Mouse (Mus musculus) CH12.LX (cell line): ENCODE data around the gene Srebf2. TPM values are rescaled to one million over a fixed set of nuclear protein-coding genes. Genes with fewer than 3 reads are reported as not detected.

Source experiments
- DNase-seq: peaks from one replicate; pipeline ENCODE4 v3.0.0-alpha.2; 2013; ENCODE audit errors: extremely low read depth
- H3K27ac ChIP-seq: 2 replicates; pipeline ENCODE4 v1.5.1; 2012; ENCODE audit warnings: low read depth, mild to moderate bottlenecking, control low read depth, moderate library complexity; ENCODE audit not compliant: insufficient read depth
- H3K27me3 ChIP-seq: replicated peaks from 2 replicates; pipeline ENCODE3; 2012; ENCODE audit warnings: inconsistent platforms
- H3K36me3 ChIP-seq, 2 experiments: replicated peaks in 1 of 2; 2 replicates each; pipeline versions ENCODE3 to v1.6.1; 2012; ENCODE audit warnings: inconsistent platforms in 1 of 2, low read length in 1 of 2, mild to moderate bottlenecking in 1 of 2, mixed read lengths in 1 of 2, moderate library complexity in 1 of 2; ENCODE audit not compliant: control insufficient read depth in 1 of 2, insufficient read depth in 1 of 2
- H3K4me1 ChIP-seq, 2 experiments: 2 replicates each; pipeline ENCODE4 v1.6.1; 2012; ENCODE audit warnings: inconsistent platforms in 1 of 2, moderate library complexity in 1 of 2; ENCODE audit not compliant: insufficient read depth in 2 of 2, control insufficient read depth in 1 of 2
- H3K4me2 ChIP-seq: 2 replicates; pipeline ENCODE4 v1.6.1; 2012; ENCODE audit warnings: low read depth, mild to moderate bottlenecking, control low read depth; ENCODE audit not compliant: poor library complexity, insufficient read depth, severe bottlenecking
- H3K4me3 ChIP-seq, 3 experiments: fragments of 150-350 bp in 1 of 3; sonication (generic) in 1 of 3; replicated peaks in 1 of 3; 2 replicates each; pipeline versions ENCODE3 to v1.5.1; 2011 to 2012; ENCODE audit warnings: low read depth in 2 of 3, low read length in 2 of 3, mild to moderate bottlenecking in 2 of 3, moderate library complexity in 2 of 3, control low read depth in 1 of 3, improper control_type of control experiment in 1 of 3, inconsistent platforms in 1 of 3, mixed read lengths in 1 of 3; ENCODE audit not compliant: poor library complexity in 1 of 3
- H3K79me2 ChIP-seq: replicated peaks from 2 replicates; pipeline ENCODE4 v1.6.1; 2012; ENCODE audit warnings: mild to moderate bottlenecking, moderate library complexity; ENCODE audit not compliant: control insufficient read depth, poor library complexity, insufficient read depth, severe bottlenecking; ENCODE audit errors: extremely low read depth
- H3K9ac ChIP-seq: 2 replicates; pipeline ENCODE4 v1.6.1; 2012; ENCODE audit warnings: low read depth, mild to moderate bottlenecking, control low read depth, moderate library complexity; ENCODE audit not compliant: insufficient read depth
- H3K9me3 ChIP-seq: replicated peaks from 2 replicates; pipeline ENCODE3; 2012; ENCODE audit warnings: low read length, inconsistent platforms, mixed read lengths
- CHD1 ChIP-seq: IDR thresholded peaks from 2 replicates; pipeline ENCODE4 v1.6.1; 2012; ENCODE audit warnings: low read depth, low read length, improper control_type of control experiment, inconsistent platforms
- CHD2 ChIP-seq: IDR thresholded peaks from 2 replicates; pipeline ENCODE4 v1.6.1; 2011; ENCODE audit warnings: low read length, improper control_type of control experiment
- CTCF ChIP-seq, 2 experiments: IDR thresholded peaks in 1 of 2; conservative IDR thresholded peaks in 1 of 2; 2 replicates each; pipeline ENCODE4 v1.5.1; 2011 to 2012; ENCODE audit warnings: low read depth in 2 of 2, low read length in 2 of 2, improper control_type of control experiment in 1 of 2, inconsistent platforms in 1 of 2, mild to moderate bottlenecking in 1 of 2, moderate library complexity in 1 of 2
- E2F4 ChIP-seq: IDR thresholded peaks from 2 replicates; pipeline ENCODE4 v1.6.1; 2011; ENCODE audit warnings: low read depth, low read length, improper control_type of control experiment; ENCODE audit not compliant: insufficient replicate concordance
- EP300 ChIP-seq: IDR thresholded peaks from 2 replicates; pipeline ENCODE4 v1.6.1; 2011; ENCODE audit warnings: low read length, improper control_type of control experiment
- ETS1 ChIP-seq: conservative IDR thresholded peaks from 2 replicates; pipeline ENCODE4 v1.6.1; 2012; ENCODE audit warnings: low read depth, mild to moderate bottlenecking, inconsistent platforms, low read length, improper control_type of control experiment, moderate library complexity
- GABPA ChIP-seq: IDR thresholded peaks from 2 replicates; pipeline ENCODE4 v1.6.1; 2012; ENCODE audit warnings: low read depth, low read length, improper control_type of control experiment, inconsistent platforms; ENCODE audit not compliant: insufficient replicate concordance
- HCFC1 ChIP-seq: IDR thresholded peaks from 2 replicates; pipeline ENCODE4 v1.6.1; 2012; ENCODE audit warnings: low read depth, mild to moderate bottlenecking, inconsistent platforms, low read length, improper control_type of control experiment
- JUN ChIP-seq: IDR thresholded peaks from 2 replicates; pipeline ENCODE4 v1.6.1; 2011; ENCODE audit warnings: low read depth, mild to moderate bottlenecking, low read length, improper control_type of control experiment, moderate library complexity; ENCODE audit not compliant: insufficient read depth
- KAT2A ChIP-seq: IDR thresholded peaks from 2 replicates; pipeline ENCODE4 v1.6.1; 2012; ENCODE audit warnings: low read length, improper control_type of control experiment, inconsistent platforms; ENCODE audit not compliant: insufficient replicate concordance
- MAFK ChIP-seq: IDR thresholded peaks from 2 replicates; pipeline ENCODE4 v1.6.1; 2011; ENCODE audit warnings: low read length, improper control_type of control experiment; ENCODE audit not compliant: insufficient replicate concordance
- MAZ ChIP-seq: IDR thresholded peaks from 2 replicates; pipeline ENCODE4 v1.6.1; 2012; ENCODE audit warnings: low read depth, mild to moderate bottlenecking, inconsistent platforms, low read length, improper control_type of control experiment, moderate library complexity
- MXI1 ChIP-seq: IDR thresholded peaks from 2 replicates; pipeline ENCODE4 v1.6.1; 2011; ENCODE audit warnings: mild to moderate bottlenecking, low read depth, low read length, improper control_type of control experiment
- MYC ChIP-seq: IDR thresholded peaks from 2 replicates; pipeline ENCODE4 v1.6.1; 2011; ENCODE audit warnings: low read depth, mild to moderate bottlenecking, improper control_type of control experiment, low read length
- POLR2AphosphoS2 ChIP-seq: IDR thresholded peaks from 2 replicates; pipeline ENCODE4 v1.6.1; 2011; ENCODE audit warnings: low read depth, low read length, improper control_type of control experiment
- RCOR1 ChIP-seq: conservative IDR thresholded peaks from 2 replicates; pipeline ENCODE4 v1.6.1; 2012; ENCODE audit warnings: low read depth, mild to moderate bottlenecking, inconsistent platforms, low read length, improper control_type of control experiment
- SIN3A ChIP-seq: IDR thresholded peaks from 2 replicates; pipeline ENCODE4 v1.6.1; 2012; ENCODE audit warnings: low read length, improper control_type of control experiment, inconsistent platforms
- USF1 ChIP-seq: IDR thresholded peaks from 2 replicates; pipeline ENCODE4 v1.6.1; 2014; ENCODE audit warnings: low read depth, mild to moderate bottlenecking, inconsistent platforms, low read length, improper control_type of control experiment
- ZNF384 ChIP-seq: IDR thresholded peaks from 2 replicates; pipeline ENCODE4 v1.6.1; 2012; ENCODE audit warnings: low read depth, low read length, improper control_type of control experiment, inconsistent platforms
- dilution Hi-C: fragments of 300-500 bp; cut with MboI; formaldehyde crosslinking; loops from 2 replicates; pipeline ENCODE4 v1.14.3; 2020; ENCODE audit warnings: low sequenced_read_pairs; ENCODE audit not compliant: extremely low pct_unique_long_range_greater_than_20kb, extremely low pct_ligation_motif_present
- in situ Hi-C: fragments of 300-500 bp; cut with MboI; formaldehyde crosslinking; loops from 3 replicates; pipeline ENCODE4 v1.14.3; 2019; ENCODE audit warnings: low sequenced_read_pairs, low pct_ligation_motif_present, low pct_unique_long_range_greater_than_20kb, mixed read lengths
- polyA plus RNA-seq: library from polyadenylated mRNA; unstranded; fragments of >175 nt; gene quantifications from 2 replicates; pipeline ENCODE4 v1.2.1, GENCODE M21; 2012; ENCODE audit warnings: low read depth; ENCODE audit not compliant: insufficient read length
- total RNA-seq, 2 experiments: library from RNA; depleted of rRNA; stranded (reverse); fragments of 300-350 nt in 1 of 2; fragments of >200 nt in 1 of 2; gene quantifications; 2 replicates each; pipeline ENCODE4 v1.2.3; 2012 to 2014

Gene Srebf2
- total and polyA plus RNA-seq, 3 experiments: 94.3 to 253 (median 159) TPM

DNA sequence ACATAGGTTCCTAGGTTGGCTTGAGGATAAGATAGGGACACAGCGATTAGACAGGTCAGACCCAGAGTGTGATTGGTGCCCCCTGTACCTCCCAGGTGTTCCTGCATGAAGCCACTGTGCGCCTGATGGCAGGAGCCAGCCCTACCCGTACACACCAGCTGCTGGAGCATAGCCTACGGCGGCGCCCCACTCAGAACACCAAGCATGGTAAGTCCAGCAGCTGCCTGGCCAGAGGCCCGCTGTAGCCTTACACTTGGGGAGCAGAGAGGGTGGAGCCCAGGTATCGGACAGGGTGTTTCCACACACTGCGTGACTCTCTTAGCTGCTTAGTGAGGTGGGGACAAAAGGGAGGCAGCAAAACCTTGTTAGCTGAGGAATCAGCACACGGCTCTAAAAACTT, 56.1 kb downstream of the Srebf2 start:
- Histone ChIP-seq H3K27me3 (no peaks in the 10 kb centered on the region), H3K9ac (no peak overlapping the region), H3K27ac (0 out of 2 replicates have a peak overlapping the region, but pooled peaks have one; percentile 3), H3K36me3 (peaks cover 92 to 99% of the 10 kb centered on the region in 2 experiments), H3K4me3 (no peak overlapping the region), H3K79me2 (peaks cover 5% of the 10 kb centered on the region; the same call in 1 of the 2 replicates), H3K9me3 (peaks cover 9% of the 10 kb centered on the region), H3K4me1 (peaks cover 6 to 38% of the 10 kb centered on the region in 2 experiments; a peak in 3 of 4 replicates), H3K4me2 (no peak overlapping the region)
- in situ Hi-C loops (no loop called here), dilution Hi-C loops (no loop called here)
- TF ChIP-seq HCFC1 (no peak), CHD1 (no peak), MAZ (no peak), MXI1 (no peak), ETS1 (no peak), GABPA (no peak), RCOR1 (no peak), KAT2A (no peak)
- DNase-seq: no peak

DNA sequence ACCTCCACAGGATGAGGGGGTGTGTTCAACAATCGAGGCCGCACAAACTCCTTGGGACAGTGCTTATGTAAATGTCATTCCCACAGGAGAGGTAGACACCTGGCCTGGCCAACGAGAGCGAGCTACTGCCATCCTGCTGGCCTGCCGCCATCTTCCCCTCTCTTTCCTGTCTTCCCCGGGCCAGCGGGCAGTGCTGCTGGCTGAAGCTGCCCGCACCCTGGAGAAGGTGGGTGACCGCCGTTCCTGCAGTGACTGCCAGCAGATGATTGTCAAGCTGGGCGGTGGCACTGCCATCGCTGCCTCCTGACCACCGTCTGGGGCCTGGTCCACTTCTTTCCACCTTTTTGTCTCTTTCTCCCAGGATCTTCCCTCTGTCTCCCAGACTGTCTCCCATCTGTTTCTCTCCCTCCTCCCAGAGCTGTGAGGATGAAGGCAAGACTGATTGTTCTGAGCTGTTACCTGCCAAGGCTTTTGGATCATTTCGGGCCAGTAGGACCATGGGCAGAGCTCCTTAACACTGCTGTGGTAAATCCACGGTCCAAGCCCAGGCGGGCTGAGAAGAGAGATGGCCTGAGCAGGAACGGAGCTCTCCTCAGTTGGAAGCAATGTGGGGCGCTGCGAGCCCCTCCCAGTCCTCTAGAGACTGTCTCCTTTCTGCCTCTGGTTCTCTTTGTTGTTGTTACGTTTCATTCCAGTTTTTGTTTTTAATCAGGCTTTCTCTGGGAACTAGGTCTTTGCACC, 56.8 kb downstream of the Srebf2 start:
- H3K27me3 ChIP-seq: no peaks in the 10 kb centered on the region
- no peak overlapping the region for H3K27ac ChIP-seq
- H3K36me3 ChIP-seq: peaks cover 89 to 99% of the 10 kb centered on the region in 2 experiments
- TF ChIP-seq MAFK (no peak), POLR2AphosphoS2 (no peak), ZNF384 (no peak), CHD2 (no peak), MYC (no peak), ETS1 (no peak), EP300 (no peak), E2F4 (no peak), CTCF (conservative IDR thresholded peaks at IDR 0.05 in 1 of 2, IDR thresholded peaks at IDR 0.05 in 1 of 2; ENCODE audit: low read depth in 2 of 2, low read length in 2 of 2) (no peak), HCFC1 (no peak), RCOR1 (no peak), USF1 (no peak), GABPA (no peak), SIN3A (no peak), JUN (no peak)
- H3K9me3 ChIP-seq: peaks cover 9% of the 10 kb centered on the region
- in situ Hi-C loops: no loop called here
- no peak overlapping the region for H3K4me2 ChIP-seq
- DNase-seq: no peak
- peaks cover 8 to 41% of the 10 kb centered on the region in 2 experiments; a peak in 3 of 4 replicates for H3K4me1 ChIP-seq
- H3K4me3 ChIP-seq: no peak overlapping the region
- no peak overlapping the region for H3K9ac ChIP-seq
- dilution Hi-C loops: no loop called here
- peaks cover 10% of the 10 kb centered on the region; the same call in 1 of the 2 replicates for H3K79me2 ChIP-seq
